Mouse (Mus musculus) E14TG2a.4 (cell line): ENCODE data around the gene Ralgapa1.

Source experiments
- CTCF ChIP-seq: conservative IDR thresholded peaks from 2 replicates; pipeline ENCODE4 v1.5.1; 2014; ENCODE audit warnings: low read length
- POU5F1 ChIP-seq: IDR thresholded peaks from 2 replicates; pipeline ENCODE4 v1.6.1; 2014; ENCODE audit warnings: low read length, borderline replicate concordance

DNA sequence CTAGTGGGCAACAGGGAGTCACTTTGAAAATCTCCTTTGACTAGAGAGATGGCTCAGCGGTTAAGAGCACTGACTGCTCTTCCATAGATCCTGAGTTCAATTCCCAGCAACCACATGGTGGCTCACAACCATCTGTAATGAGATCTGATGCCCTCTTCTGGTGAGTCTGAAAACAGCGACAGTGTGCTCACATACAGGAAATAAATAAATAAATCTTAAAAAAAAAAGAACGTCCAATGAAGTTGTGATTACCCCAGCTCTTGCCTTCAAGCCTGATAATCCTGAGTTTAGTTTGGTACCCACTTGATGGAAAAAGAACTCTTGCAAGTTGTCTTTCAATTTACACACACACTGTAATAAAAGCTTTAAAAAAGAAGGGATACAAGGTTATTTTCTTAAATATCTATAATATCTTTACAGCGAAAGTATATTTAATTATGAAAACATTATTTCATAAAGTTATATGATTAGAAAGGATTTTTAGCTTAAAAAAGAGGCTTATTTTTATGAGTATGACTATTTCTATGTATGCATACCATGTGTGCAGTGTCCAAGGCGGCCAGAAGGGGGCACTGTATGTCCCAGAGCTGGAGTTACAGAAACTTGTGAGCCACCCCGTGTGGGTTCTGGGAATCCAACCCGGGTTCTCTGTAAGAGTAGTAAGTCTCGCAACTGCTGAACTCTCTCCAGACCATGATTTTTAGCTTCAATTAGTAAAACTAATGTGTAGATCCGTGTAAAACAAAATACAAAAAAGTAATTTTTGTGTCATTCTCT is 256.6 kb downstream of the Ralgapa1 start:
- no peak for TF ChIP-seq POU5F1
- TF ChIP-seq CTCF = peak; percentile 85
